Mouse (Mus musculus) thymus, postnatal 0 days (tissue): Measurements from ENCODE around the gene Engase. TPM values are rescaled to one million over a fixed set of nuclear protein-coding genes. Genes with fewer than 3 reads are reported as not detected.

Source experiments
- DNase-seq: peaks from one replicate; pipeline ENCODE4 v3.0.0-alpha.2; 2015; ENCODE audit warnings: low spot score
- polyA plus RNA-seq: library from polyadenylated mRNA; unstranded; fragments of >200 nt; fragmentation: Nextera tagmentation; extraction: Ambion mirVana; gene quantifications from 2 replicates; pipeline ENCODE4 v1.2.1, GENCODE M21; 2015

Gene Engase
- polyA plus RNA-seq, 1 experiment from 2014 or later, result 16.0 TPM

DNA sequence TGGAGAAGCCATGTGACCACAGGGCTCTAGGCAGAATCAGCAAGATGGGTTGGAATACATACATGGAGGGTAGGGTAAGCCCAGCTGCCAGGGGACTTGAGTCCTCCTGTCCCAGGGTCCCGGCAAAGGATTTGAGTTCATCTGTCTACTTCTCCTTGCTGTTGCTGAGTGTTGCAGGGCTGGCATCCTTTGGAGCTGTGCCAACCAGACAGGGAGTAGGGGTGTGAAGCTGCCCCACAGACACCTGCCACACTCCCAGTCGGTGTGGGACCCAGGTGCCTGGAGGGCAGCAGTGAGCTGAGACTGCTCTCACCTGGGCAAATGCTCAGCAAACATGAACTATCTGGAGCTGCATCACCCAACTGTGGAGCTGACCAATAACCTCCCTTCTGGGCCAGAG is 44.3 kb downstream of the Engase start:
- DNase-seq, result no peak

GRCm38 (mm10) chr11:118523496-118524145 is 47.0 kb downstream of the Engase start:
- DNase-seq, result no peak

DNA sequence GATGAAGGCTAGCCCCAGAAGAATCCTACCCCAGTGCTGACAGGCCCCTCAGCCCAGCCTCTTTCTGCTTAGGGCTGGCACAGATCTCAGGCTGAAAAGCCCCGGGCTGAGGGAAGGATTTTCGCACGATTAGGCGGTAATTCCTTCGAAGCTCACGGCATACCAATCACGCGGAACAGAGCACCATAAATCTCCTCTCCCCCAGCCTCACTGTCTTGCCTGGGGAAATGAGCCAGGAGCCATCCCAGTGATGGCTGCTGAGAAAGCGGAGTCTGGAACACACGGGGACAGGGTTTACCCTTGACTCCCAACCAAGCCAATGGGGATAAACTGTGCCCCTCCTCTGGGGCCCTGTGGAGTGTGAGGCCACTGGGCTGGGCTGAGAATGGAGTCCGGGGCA is 48.4 kb downstream of the Engase start:
- no peak for DNase-seq

DNA sequence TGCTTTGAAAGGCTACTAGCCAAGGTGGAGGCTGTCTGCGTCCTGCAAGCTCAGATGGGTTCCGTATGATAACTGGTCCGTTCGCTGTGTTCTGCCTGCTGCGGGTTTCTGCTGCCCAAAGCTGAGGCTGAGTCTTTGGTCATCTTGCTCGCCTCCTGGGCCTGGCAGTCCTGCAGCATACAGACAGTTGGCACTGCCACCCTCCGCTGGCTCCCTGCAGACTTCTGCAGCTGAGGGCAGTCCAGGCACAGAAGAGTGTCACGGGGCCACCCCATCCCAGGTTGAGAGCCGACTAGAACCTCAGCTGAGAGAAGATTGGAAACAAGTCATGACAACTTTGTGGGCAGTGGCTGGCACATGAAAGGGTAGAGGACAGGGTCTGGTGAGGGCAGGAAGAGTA is 52.1 kb downstream of the Engase start:
- no peak for DNase-seq

DNA sequence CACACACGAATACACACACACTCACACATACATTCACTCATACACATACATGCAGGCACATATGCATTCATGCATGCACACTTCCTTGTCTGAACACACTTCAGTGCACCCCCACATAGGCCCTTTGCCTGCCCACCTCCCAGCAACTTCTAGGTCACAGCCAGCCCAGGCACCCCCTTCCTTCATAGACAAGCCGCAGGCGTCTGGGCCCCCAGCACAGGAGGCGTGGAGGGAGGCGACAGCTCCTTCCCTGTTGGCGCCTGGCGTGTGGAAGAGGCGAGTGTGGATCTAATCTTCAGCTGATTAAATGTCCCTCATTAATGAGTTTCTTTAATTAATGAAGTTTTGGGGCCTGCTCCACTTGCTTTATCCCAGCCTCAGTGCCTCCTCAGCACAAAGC is 53.7 kb downstream of the Engase start:
- no peak for DNase-seq

DNA sequence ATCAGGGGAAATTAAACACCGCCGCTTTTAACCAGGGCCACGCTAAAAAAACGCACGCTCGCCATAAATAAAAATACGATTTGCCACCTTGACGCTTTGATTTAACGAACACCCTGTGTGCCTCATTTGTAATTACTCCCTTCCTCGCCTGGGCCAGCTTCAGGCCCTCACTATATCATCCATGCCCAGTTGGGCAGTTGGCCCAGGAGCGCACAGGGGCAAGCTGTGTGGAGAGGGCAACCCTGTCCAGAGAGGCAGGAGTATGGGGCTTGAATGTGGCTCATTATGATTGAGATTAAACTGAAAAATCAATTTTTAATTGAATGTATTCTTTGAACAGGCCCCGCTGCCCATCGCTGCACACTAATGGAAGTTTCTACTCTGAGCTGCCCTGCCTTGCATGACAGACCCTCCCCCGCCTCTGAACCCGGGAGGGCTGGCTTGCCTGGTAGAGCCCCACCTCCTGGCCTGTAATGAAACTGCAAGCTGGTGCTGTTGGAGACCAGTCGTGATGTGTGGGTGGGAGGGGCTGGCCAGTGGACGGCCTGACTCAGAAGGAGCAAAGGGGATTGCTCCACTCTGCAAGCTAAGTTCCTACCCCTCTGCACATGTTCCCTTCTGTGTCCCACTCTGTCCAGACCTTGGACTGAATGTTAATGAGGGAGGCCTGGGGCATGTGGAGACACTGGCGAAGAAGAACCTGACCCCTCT is 57.9 kb downstream of the Engase start:
- DNase-seq, result peak; percentile 29

- DNase-seq, result no peak
Observed at GRCm38 (mm10) chr11:118538008-118538407, 61.4 kb downstream of the Engase start.

Other genes starting within 250 kb of the Engase start
- 44.7 and 46.1 TPM in 2 replicates for gene Cyth1, start 228.2 kb upstream of the Engase start, polyA plus RNA-seq
- 13.0 and 15.2 TPM in 2 replicates for gene Usp36, start 186.6 kb upstream of the Engase start, polyA plus RNA-seq
- 0.21 and 0.30 TPM in 2 replicates for gene Cep295nl, start 134.3 kb upstream of the Engase start, polyA plus RNA-seq
- gene Timp2, start 121.1 kb upstream of the Engase start, polyA plus RNA-seq, result 45.1 and 45.2 TPM in 2 replicates
- gene Lgals3bp, start 74.7 kb upstream of the Engase start, polyA plus RNA-seq, result 100.0 and 116 TPM in 2 replicates
- 24.6 and 26.6 TPM in 2 replicates for gene Cant1, start 57.7 kb upstream of the Engase start, polyA plus RNA-seq
- 2.4 and 2.8 TPM in 2 replicates for gene C1qtnf1, start 48.6 kb upstream of the Engase start, polyA plus RNA-seq